Mouse (Mus musculus) C2C12 (cell line): ENCODE results near the gene Stat5b. TPM values are rescaled to one million over a fixed set of nuclear protein-coding genes. Genes with fewer than 3 reads are reported as not detected.

ENCODE experiments used
- H3K27me3 ChIP-seq: one replicate; pipeline ENCODE4 v1.6.1; 2011; ENCODE audit not compliant: control insufficient read depth, insufficient read depth, insufficient read length
- H3K36me3 ChIP-seq: one replicate; pipeline ENCODE4 v1.6.1; 2011; ENCODE audit not compliant: control insufficient read depth, insufficient read depth
- H3K4me3 ChIP-seq: one replicate; pipeline ENCODE4 v1.5.1; 2011; ENCODE audit warnings: mild to moderate bottlenecking, control low read depth; ENCODE audit not compliant: poor library complexity, insufficient read depth, severe bottlenecking
- H3K79me2 ChIP-seq: one replicate; pipeline ENCODE4 v1.6.1; 2011; ENCODE audit not compliant: control insufficient read depth, insufficient read depth
- H3K79me3 ChIP-seq: one replicate; pipeline ENCODE4 v1.6.1; 2011; ENCODE audit warnings: low read depth, control low read depth
- H3ac ChIP-seq: one replicate; pipeline ENCODE3; 2011; ENCODE audit warnings: low read depth; ENCODE audit not compliant: control insufficient read depth, insufficient read length
- CEBPB ChIP-seq: IDR thresholded peaks from one replicate; pipeline ENCODE4 v1.6.1; 2011; ENCODE audit warnings: low read depth, mild to moderate bottlenecking, control low read depth, moderate library complexity
- CTCF ChIP-seq: IDR thresholded peaks from one replicate; pipeline ENCODE4 v1.5.1; 2011; ENCODE audit not compliant: control insufficient read depth, insufficient read depth, insufficient read length
- FOSL1 ChIP-seq: IDR thresholded peaks from one replicate; pipeline ENCODE4 v1.8.0; 2011; ENCODE audit warnings: mild to moderate bottlenecking, low read length; ENCODE audit not compliant: poor library complexity, insufficient read depth, severe bottlenecking
- MAX ChIP-seq: IDR thresholded peaks from one replicate; pipeline ENCODE4 v1.6.1; 2011; ENCODE audit warnings: mild to moderate bottlenecking, control low read depth
- MYOD1 ChIP-seq: IDR thresholded peaks from one replicate; pipeline ENCODE4 v1.6.1; 2011; ENCODE audit warnings: low read depth; ENCODE audit not compliant: control insufficient read depth, insufficient read length
- MYOG ChIP-seq: IDR thresholded peaks from one replicate; pipeline ENCODE4 v1.6.1; 2011; ENCODE audit not compliant: control insufficient read depth, insufficient read length; ENCODE audit errors: extremely low read depth
- USF1 ChIP-seq: IDR thresholded peaks from one replicate; pipeline ENCODE4 v1.6.1; 2011; ENCODE audit warnings: low read depth, mild to moderate bottlenecking, control low read depth, moderate library complexity
- polyA plus RNA-seq: library from polyadenylated mRNA; unstranded; fragments of >200 nt; fragmentation: generic; extraction: Trizol; gene quantifications from one replicate; pipeline ENCODE4 v1.2.1, GENCODE M21; 2012; ENCODE audit warnings: missing spikeins

Gene Stat5b
- polyA plus RNA-seq, 1 experiment, result 2.4 TPM

GRCm38 (mm10) chr11:100817311-100817710 is 33.2 kb downstream of the Stat5b start:
- H3ac ChIP-seq, result no peak overlapping the region
- no peaks in the 10 kb centered on the region for H3K36me3 ChIP-seq
- no peaks in the 10 kb centered on the region for H3K79me3 ChIP-seq
- peaks cover 3% of the 10 kb centered on the region for H3K27me3 ChIP-seq
- H3K4me3 ChIP-seq, result no peak overlapping the region
- no peaks in the 10 kb centered on the region for H3K79me2 ChIP-seq
- no peak for TF ChIP-seq MYOG

DNA sequence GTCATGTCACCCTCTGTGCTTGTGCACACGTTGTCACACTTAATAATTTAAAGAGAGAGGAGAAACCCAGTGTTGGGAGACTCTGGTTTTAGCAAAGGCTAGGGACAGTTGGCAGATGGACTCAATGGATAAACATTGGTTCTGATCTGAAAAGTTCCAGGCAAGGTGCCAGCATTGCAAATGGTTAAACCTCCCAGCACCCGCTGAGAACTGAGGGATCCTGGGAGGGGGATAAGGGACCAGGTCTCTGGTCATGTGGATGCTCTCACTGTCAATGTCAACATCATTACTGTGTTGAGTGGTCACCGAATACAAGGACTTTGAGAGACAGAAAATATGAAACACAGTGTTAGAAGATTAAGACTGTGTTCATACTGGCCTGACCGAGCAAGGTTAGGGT is 33.7 kb downstream of the Stat5b start:
- TF ChIP-seq FOSL1 (no peak), CTCF (no peak), MYOG (no peak), MAX (no peak), USF1 (no peak), CEBPB (no peak), MYOD1 (no peak)
- H3K27me3 ChIP-seq, result peaks cover 3% of the 10 kb centered on the region
- H3K4me3 ChIP-seq, result no peak overlapping the region

GRCm38 (mm10) chr11:100816342-100816741 is 34.2 kb downstream of the Stat5b start:
- H3K36me3 ChIP-seq, result no peaks in the 10 kb centered on the region
- TF ChIP-seq CTCF (no peak), MYOG (no peak), MYOD1 (no peak), CEBPB (no peak), USF1 (no peak), MAX (no peak), FOSL1 (no peak)
- H3K79me2 ChIP-seq, result no peaks in the 10 kb centered on the region

More for the DNA sequence above, 33.7 kb downstream of the Stat5b start:
- Histone ChIP-seq H3K36me3 (no peaks in the 10 kb centered on the region), H3ac (no peak overlapping the region), H3K79me2 (no peaks in the 10 kb centered on the region), H3K79me3 (no peaks in the 10 kb centered on the region)

DNA sequence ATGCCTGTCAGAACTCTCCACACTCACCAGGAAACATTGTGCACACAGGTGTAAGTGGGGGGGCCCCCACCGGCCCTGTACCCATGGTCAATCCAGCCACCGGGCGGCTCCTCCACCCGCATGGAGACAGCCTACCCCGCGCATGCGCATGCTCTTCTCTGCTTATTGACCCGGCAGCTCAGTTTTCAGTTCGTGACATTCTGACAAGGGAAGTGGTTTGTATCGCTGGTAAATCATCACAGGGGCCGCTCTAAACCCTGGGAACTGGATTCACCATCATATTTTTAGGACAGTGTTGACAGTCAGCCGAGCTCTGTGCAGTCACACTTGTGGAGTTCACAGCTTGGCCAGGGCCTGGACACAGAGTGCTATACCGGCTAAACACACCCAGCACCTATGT is 36.0 kb downstream of the Stat5b start:
- H3ac ChIP-seq, result no peak overlapping the region
- no peaks in the 10 kb centered on the region for H3K36me3 ChIP-seq
- no peak overlapping the region for H3K4me3 ChIP-seq
- TF ChIP-seq FOSL1 (no peak), MYOD1 (no peak), USF1 (no peak), MAX (no peak), CEBPB (no peak), MYOG (no peak), CTCF (no peak)
- no peaks in the 10 kb centered on the region for H3K79me3 ChIP-seq
- peaks cover 3% of the 10 kb centered on the region for H3K27me3 ChIP-seq
- H3K79me2 ChIP-seq, result no peaks in the 10 kb centered on the region

More at GRCm38 (mm10) chr11:100816342-100816741, 34.2 kb downstream of the Stat5b start:
- Histone ChIP-seq H3ac (no peak overlapping the region), H3K79me3 (no peaks in the 10 kb centered on the region), H3K4me3 (no peak overlapping the region), H3K27me3 (peaks cover 3% of the 10 kb centered on the region)

DNA sequence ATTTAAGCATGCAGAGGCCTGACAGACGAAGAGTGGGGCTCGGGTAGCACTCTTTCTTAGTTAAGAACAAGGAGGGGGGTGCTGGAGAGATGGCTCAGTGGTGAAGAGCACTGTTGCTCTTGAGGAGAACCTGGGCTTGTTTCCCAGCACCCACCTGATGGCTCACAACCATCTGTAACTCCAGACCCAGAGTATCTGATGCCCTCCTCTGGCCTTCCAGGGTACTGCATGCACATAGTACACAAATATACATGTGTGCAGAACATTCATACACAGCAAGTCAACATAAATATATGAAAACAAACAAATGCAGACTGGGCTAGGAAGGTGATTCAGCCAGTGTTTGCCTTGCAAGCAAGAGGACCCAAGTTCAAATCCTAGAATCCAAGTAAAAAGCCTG is 39.4 kb downstream of the Stat5b start:
- Histone ChIP-seq H3K4me3 (no peak overlapping the region), H3K79me3 (no peaks in the 10 kb centered on the region), H3K79me2 (no peaks in the 10 kb centered on the region), H3ac (no peak overlapping the region), H3K36me3 (no peaks in the 10 kb centered on the region), H3K27me3 (peaks cover 3% of the 10 kb centered on the region)
- TF ChIP-seq MYOG (no peak), CEBPB (no peak), CTCF (no peak), MYOD1 (no peak), USF1 (no peak), MAX (no peak), FOSL1 (no peak)

DNA sequence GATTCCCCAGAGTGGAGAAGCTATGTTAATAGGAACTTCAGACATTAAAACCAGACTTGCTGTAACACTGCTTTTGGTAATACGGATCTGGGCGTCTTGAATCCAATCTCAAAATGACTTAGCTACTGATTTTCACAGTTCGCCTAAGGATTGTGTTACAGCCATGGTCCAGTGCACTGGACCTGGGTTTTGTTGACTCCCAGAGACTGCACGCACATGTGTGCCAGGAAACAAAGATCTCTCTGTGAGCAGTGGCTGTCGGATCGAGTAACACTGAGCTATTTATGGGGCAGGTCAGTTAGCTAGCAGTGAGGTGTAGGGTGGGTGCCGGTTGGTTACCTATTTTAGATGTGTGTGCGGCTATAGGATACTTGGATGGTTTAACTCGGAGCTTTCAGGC is 40.0 kb downstream of the Stat5b start:
- Histone ChIP-seq H3K4me3 (no peak overlapping the region), H3K79me3 (no peaks in the 10 kb centered on the region), H3K36me3 (no peaks in the 10 kb centered on the region), H3K27me3 (peaks cover 3% of the 10 kb centered on the region), H3ac (no peak overlapping the region), H3K79me2 (no peaks in the 10 kb centered on the region)
- TF ChIP-seq MYOD1 (no peak), CEBPB (no peak), USF1 (no peak), MYOG (no peak), CTCF (no peak), FOSL1 (no peak), MAX (no peak)
